Mouse (Mus musculus): ENCODE data around the gene Wasl. TPM values are rescaled to one million over a fixed set of nuclear protein-coding genes. Genes with fewer than 3 reads are reported as not detected.

Gene Wasl
- polyA plus RNA-seq, 1 experiment: 10.5 TPM

- Histone ChIP-seq H3K36me3 (replicated peaks; ENCODE audit: low read length) (peaks cover 14% of the 10 kb centered on the region), H3K4me1 (peaks cover 36% of the 10 kb centered on the region), H3K27me3 (replicated peaks) (no peaks in the 10 kb centered on the region), H3K4me3 (replicated peaks) (peak overlapping the region; percentile 94), H3K9me3 (no peaks in the 10 kb centered on the region)
- TF ChIP-seq FLI1 (IDR thresholded peaks at IDR 0.05; ENCODE audit: low read length): no peak
- no peak for TF ChIP-seq GATA1 (IDR thresholded peaks at IDR 0.05; ENCODE audit: borderline replicate concordance, low read length)
Measured at GRCm38 (mm10) chr6:24664133-24664866, 509 bp downstream of the Wasl start.

GRCm38 (mm10) chr6:24663196-24664132 lies 1.3 kb downstream of the Wasl start:
- Histone ChIP-seq H3K27me3 (replicated peaks) (no peaks in the 10 kb centered on the region), H3K36me3 (replicated peaks; ENCODE audit: low read length) (peaks cover 18% of the 10 kb centered on the region), H3K4me1 (peaks cover 40% of the 10 kb centered on the region), H3K9me3 (no peaks in the 10 kb centered on the region), H3K4me3 (replicated peaks) (peak overlapping the region; percentile 94)
- no peak for TF ChIP-seq GATA1 (IDR thresholded peaks at IDR 0.05; ENCODE audit: borderline replicate concordance, low read length)
- TF ChIP-seq FLI1 (IDR thresholded peaks at IDR 0.05; ENCODE audit: low read length): no peak

GRCm38 (mm10) chr6:24662483-24662882 lies 2.3 kb downstream of the Wasl start:
- peaks cover 43% of the 10 kb centered on the region for H3K4me1 ChIP-seq
- H3K4me3 ChIP-seq (replicated peaks): peak overlapping the region; percentile 94
- TF ChIP-seq GATA1 (IDR thresholded peaks at IDR 0.05; ENCODE audit: borderline replicate concordance, low read length) (no peak), FLI1 (IDR thresholded peaks at IDR 0.05; ENCODE audit: low read length) (no peak)

GRCm38 (mm10) chr6:24661879-24662278 lies 2.9 kb downstream of the Wasl start:
- Histone ChIP-seq H3K4me3 (replicated peaks) (peak overlapping the region; percentile 94), H3K4me1 (peaks cover 45% of the 10 kb centered on the region), H3K36me3 (replicated peaks; ENCODE audit: low read length) (peaks cover 27% of the 10 kb centered on the region), H3K27me3 (replicated peaks) (no peaks in the 10 kb centered on the region), H3K9me3 (no peaks in the 10 kb centered on the region)
- TF ChIP-seq FLI1 (IDR thresholded peaks at IDR 0.05; ENCODE audit: low read length): no peak
- TF ChIP-seq GATA1 (IDR thresholded peaks at IDR 0.05; ENCODE audit: borderline replicate concordance, low read length): no peak

More at GRCm38 (mm10) chr6:24662483-24662882, 2.3 kb downstream of the Wasl start:
- no peaks in the 10 kb centered on the region for H3K27me3 ChIP-seq (replicated peaks)
- H3K9me3 ChIP-seq: no peaks in the 10 kb centered on the region
- H3K36me3 ChIP-seq (replicated peaks; ENCODE audit: low read length): peaks cover 26% of the 10 kb centered on the region

GRCm38 (mm10) chr6:24657647-24658387 lies 7.0 kb downstream of the Wasl start:
- TF ChIP-seq GATA1 (IDR thresholded peaks at IDR 0.05; ENCODE audit: borderline replicate concordance, low read length): no peak
- no peak for TF ChIP-seq FLI1 (IDR thresholded peaks at IDR 0.05; ENCODE audit: low read length)
- Histone ChIP-seq H3K4me1 (peaks cover 71% of the 10 kb centered on the region), H3K9me3 (no peaks in the 10 kb centered on the region), H3K27me3 (replicated peaks) (no peaks in the 10 kb centered on the region), H3K4me3 (replicated peaks) (peak overlapping the region; percentile 59), H3K36me3 (replicated peaks; ENCODE audit: low read length) (peaks cover 44% of the 10 kb centered on the region)

- Histone ChIP-seq H3K27me3 (replicated peaks) (no peaks in the 10 kb centered on the region), H3K4me3 (replicated peaks) (no peak overlapping the region), H3K36me3 (replicated peaks; ENCODE audit: low read length) (peaks cover 47% of the 10 kb centered on the region), H3K9me3 (no peaks in the 10 kb centered on the region), H3K4me1 (peaks cover 62% of the 10 kb centered on the region)
- TF ChIP-seq GATA1 (IDR thresholded peaks at IDR 0.05; ENCODE audit: borderline replicate concordance, low read length) (no peak), FLI1 (IDR thresholded peaks at IDR 0.05; ENCODE audit: low read length) (no peak)
Measured at GRCm38 (mm10) chr6:24656094-24656493, 8.7 kb downstream of the Wasl start.

GRCm38 (mm10) chr6:24651538-24651937 lies 13.3 kb downstream of the Wasl start:
- Histone ChIP-seq H3K27me3 (replicated peaks) (no peaks in the 10 kb centered on the region), H3K9me3 (no peaks in the 10 kb centered on the region), H3K4me1 (peaks cover 63% of the 10 kb centered on the region), H3K4me3 (replicated peaks) (no peak overlapping the region), H3K36me3 (replicated peaks; ENCODE audit: low read length) (peaks cover 28% of the 10 kb centered on the region)
- no peak for TF ChIP-seq GATA1 (IDR thresholded peaks at IDR 0.05; ENCODE audit: borderline replicate concordance, low read length)
- no peak for TF ChIP-seq FLI1 (IDR thresholded peaks at IDR 0.05; ENCODE audit: low read length)

- no peak for TF ChIP-seq FLI1 (IDR thresholded peaks at IDR 0.05; ENCODE audit: low read length)
- no peak for TF ChIP-seq GATA1 (IDR thresholded peaks at IDR 0.05; ENCODE audit: borderline replicate concordance, low read length)
- Histone ChIP-seq H3K27me3 (replicated peaks) (no peaks in the 10 kb centered on the region), H3K4me3 (replicated peaks) (no peak overlapping the region), H3K36me3 (replicated peaks; ENCODE audit: low read length) (peaks cover 24% of the 10 kb centered on the region), H3K4me1 (peaks cover 59% of the 10 kb centered on the region), H3K9me3 (no peaks in the 10 kb centered on the region)
Measured at GRCm38 (mm10) chr6:24650719-24651118, 14.1 kb downstream of the Wasl start.

- H3K4me1 ChIP-seq: peaks cover 68% of the 10 kb centered on the region
- H3K9me3 ChIP-seq: no peaks in the 10 kb centered on the region
- TF ChIP-seq GATA1 (IDR thresholded peaks at IDR 0.05; ENCODE audit: borderline replicate concordance, low read length) (no peak), FLI1 (IDR thresholded peaks at IDR 0.05; ENCODE audit: low read length) (no peak)
- peaks cover 40% of the 10 kb centered on the region for H3K36me3 ChIP-seq (replicated peaks; ENCODE audit: low read length)
- H3K4me3 ChIP-seq (replicated peaks): no peak overlapping the region
- no peaks in the 10 kb centered on the region for H3K27me3 ChIP-seq (replicated peaks)
Measured at GRCm38 (mm10) chr6:24648403-24648802, 16.4 kb downstream of the Wasl start.

Measured in megakaryocyte, embryonic 14.5 days (primary cell).